Mouse (Mus musculus) lung, adult 2 months (tissue): ENCODE data around the gene Tm6sf1. TPM values are rescaled to one million over a fixed set of nuclear protein-coding genes. Genes with fewer than 3 reads are reported as not detected.

Source experiments
- DNase-seq: peaks from one replicate; pipeline ENCODE4 v3.0.0; 2022
- H3K4me1 ChIP-seq: fragments of 200-500 bp; 2 replicates; pipeline ENCODE4 v1.6.1; 2011; ENCODE audit warnings: low read length; ENCODE audit not compliant: control insufficient read depth, insufficient read depth
- H3K4me3 ChIP-seq: fragments of 200-500 bp; replicated peaks from 2 replicates; pipeline ENCODE3; 2011; ENCODE audit warnings: low read depth, mild to moderate bottlenecking, control low read depth, low read length; ENCODE audit errors: extremely low read depth
- CTCF ChIP-seq: fragments of 200-500 bp; IDR thresholded peaks from 2 replicates; pipeline ENCODE4 v1.5.1; 2011; ENCODE audit warnings: mild to moderate bottlenecking, low read length, control low read depth; ENCODE audit not compliant: insufficient read depth
- POLR2A ChIP-seq: fragments of 200-500 bp; IDR thresholded peaks from 2 replicates; pipeline ENCODE4 v1.6.1; 2011; ENCODE audit warnings: low read depth, mild to moderate bottlenecking, control low read depth, low read length, borderline replicate concordance; ENCODE audit errors: extremely low read depth
- WGBS: fragments of 180-500 bp; shearing (Covaris S2); methylation state at CpG from one replicate; pipeline ENCODE4 v1.1.7; 2018; 5-methylcytosine and 5-hydroxymethylcytosine counted together
- polyA plus RNA-seq: library from polyadenylated mRNA; depleted of rRNA; stranded (reverse); fragments of >200 nt; gene quantifications from 2 replicates; pipeline ENCODE4 v1.2.3, GENCODE M21; 2012

Tm6sf1 gene
- polyA plus RNA-seq, 1 experiment: 82.3 TPM

GRCm38 (mm10) chr7:81839746-81840145, 19.1 kb upstream of the Tm6sf1 start:
- 56% methylated on average over 6 of the region's 6 CpGs for WGBS
- DNase-seq: no peak
- no peak for TF ChIP-seq CTCF
- TF ChIP-seq POLR2A: no peak
- no peaks in the 10 kb centered on the region for H3K4me1 ChIP-seq
- H3K4me3 ChIP-seq: no peak overlapping the region

GRCm38 (mm10) chr7:81840661-81841181, 18.1 kb upstream of the Tm6sf1 start:
- TF ChIP-seq POLR2A (no peak), CTCF (no peak)
- H3K4me1 ChIP-seq: no peaks in the 10 kb centered on the region
- no peak overlapping the region for H3K4me3 ChIP-seq
- WGBS: 78% methylated on average over 7 of the region's 7 CpGs
- DNase-seq: no peak

- DNase-seq: no peak
- WGBS: 81% methylated on average over 6 of the region's 6 CpGs
- TF ChIP-seq CTCF: no peak
- TF ChIP-seq POLR2A: no peak
- no peak overlapping the region for H3K4me3 ChIP-seq
- H3K4me1 ChIP-seq: no peaks in the 10 kb centered on the region
Measured at GRCm38 (mm10) chr7:81841439-81841838, 17.4 kb upstream of the Tm6sf1 start.

GRCm38 (mm10) chr7:81842141-81842540, 16.7 kb upstream of the Tm6sf1 start:
- Histone ChIP-seq H3K4me1 (no peaks in the 10 kb centered on the region), H3K4me3 (no peak overlapping the region)
- DNase-seq: no peak
- TF ChIP-seq POLR2A (no peak), CTCF (no peak)
- 68% methylated on average over 7 of the region's 7 CpGs for WGBS

- no peak for DNase-seq
- WGBS: 56% methylated on average over 1 of the region's 1 CpGs
- Histone ChIP-seq H3K4me1 (no peaks in the 10 kb centered on the region), H3K4me3 (no peak overlapping the region)
- TF ChIP-seq POLR2A (no peak), CTCF (no peak)
Measured at GRCm38 (mm10) chr7:81842998-81843397, 15.8 kb upstream of the Tm6sf1 start.

GRCm38 (mm10) chr7:81843903-81844302, 14.9 kb upstream of the Tm6sf1 start:
- no peak for DNase-seq
- WGBS: 85% methylated on average over 8 of the region's 8 CpGs
- TF ChIP-seq POLR2A (no peak), CTCF (no peak)
- no peak overlapping the region for H3K4me3 ChIP-seq
- H3K4me1 ChIP-seq: no peaks in the 10 kb centered on the region

- Histone ChIP-seq H3K4me1 (no peaks in the 10 kb centered on the region), H3K4me3 (no peak overlapping the region)
- 81% methylated on average over 11 of the region's 11 CpGs for WGBS
- no peak for DNase-seq
- TF ChIP-seq POLR2A (no peak), CTCF (no peak)
Measured at GRCm38 (mm10) chr7:81844801-81845200, 14.0 kb upstream of the Tm6sf1 start.

- 80% methylated on average over 3 of the region's 3 CpGs for WGBS
- TF ChIP-seq POLR2A: no peak
- TF ChIP-seq CTCF: no peak
- no peak for DNase-seq
- no peak overlapping the region for H3K4me3 ChIP-seq
- no peaks in the 10 kb centered on the region for H3K4me1 ChIP-seq
Measured at GRCm38 (mm10) chr7:81845313-81845712, 13.5 kb upstream of the Tm6sf1 start.

GRCm38 (mm10) chr7:81846008-81846407, 12.8 kb upstream of the Tm6sf1 start:
- TF ChIP-seq CTCF: no peak
- no peak for TF ChIP-seq POLR2A
- WGBS: 65% methylated on average over 8 of the region's 8 CpGs
- no peak overlapping the region for H3K4me3 ChIP-seq
- DNase-seq: no peak
- H3K4me1 ChIP-seq: no peaks in the 10 kb centered on the region

GRCm38 (mm10) chr7:81847010-81847409, 11.8 kb upstream of the Tm6sf1 start:
- no peak for TF ChIP-seq CTCF
- no peak for TF ChIP-seq POLR2A
- DNase-seq: no peak
- WGBS: 54% methylated on average over 8 of the region's 8 CpGs
- Histone ChIP-seq H3K4me3 (no peak overlapping the region), H3K4me1 (no peaks in the 10 kb centered on the region)

GRCm38 (mm10) chr7:81847777-81848176, 11.0 kb upstream of the Tm6sf1 start:
- H3K4me3 ChIP-seq: no peak overlapping the region
- TF ChIP-seq POLR2A (no peak), CTCF (no peak)
- no peak for DNase-seq
- H3K4me1 ChIP-seq: no peaks in the 10 kb centered on the region
- 69% methylated on average over 4 of the region's 4 CpGs for WGBS
